Mouse (Mus musculus): ENCODE measurements around the gene Lpp.

- TF ChIP-seq EP300 (IDR thresholded peaks at IDR 0.05; ENCODE audit: insufficient read depth, low read depth, low read length), result no peak
- TF ChIP-seq CTCF (IDR thresholded peaks at IDR 0.05), result no peak
Measured at GRCm38 (mm10) chr16:24897641-24898040, 504.3 kb downstream of the Lpp start.
